Mouse (Mus musculus): ENCODE measurements at regions not wholly inside any gene's neighbourhood (a gene's known extent, or its start where the extent isn't known, plus 50 kb on each side); places are given as distances from the start of the nearest gene placed in this dataset.
"Not testable (repeated sequence)": the region's sequence is repeated elsewhere in the genome, so short reads cannot be mapped to it uniquely, and the experiment has no call there.

DNA sequence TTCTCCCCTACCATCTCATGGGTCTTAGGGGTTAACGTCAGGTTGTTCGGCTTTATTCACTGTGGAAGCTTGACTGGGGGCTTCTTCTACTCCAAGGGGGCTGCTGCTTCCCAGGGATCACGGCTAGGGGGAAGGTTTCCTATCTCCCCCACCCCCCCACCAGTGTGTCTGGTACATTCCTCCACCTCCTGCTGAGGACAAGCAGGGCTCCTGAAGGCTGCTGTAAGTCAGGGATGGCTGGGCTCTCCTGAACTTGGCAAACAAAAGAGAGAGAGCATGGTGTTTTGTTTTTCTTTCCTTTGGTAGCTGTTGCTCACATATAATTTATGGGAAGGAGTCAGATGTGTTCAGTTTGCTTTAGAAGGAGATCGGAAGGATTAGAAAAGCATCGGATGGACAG, 54.7 kb upstream of the Commd3 start:
- no peak for DNase-seq (ENCODE audit: low read depth, low spot score)

DNA sequence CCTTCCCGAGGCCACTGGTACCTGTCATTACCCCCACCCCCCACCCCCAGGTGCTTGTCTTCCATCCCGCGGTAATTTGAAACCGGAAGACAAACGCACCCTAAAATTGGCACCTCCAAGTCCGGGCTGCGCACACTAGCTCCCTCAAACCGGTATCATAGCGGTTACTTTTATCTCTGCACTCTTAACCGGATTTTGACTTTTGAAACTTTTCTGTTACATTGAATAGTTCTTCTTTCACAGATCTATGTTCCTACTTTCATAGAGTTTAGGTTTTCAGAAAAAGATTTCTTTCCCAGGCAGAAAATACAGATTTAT, 62.4 kb upstream of the Commd3 start:
- DNase-seq (ENCODE audit: low read depth, low spot score), result peak; percentile 77

DNA sequence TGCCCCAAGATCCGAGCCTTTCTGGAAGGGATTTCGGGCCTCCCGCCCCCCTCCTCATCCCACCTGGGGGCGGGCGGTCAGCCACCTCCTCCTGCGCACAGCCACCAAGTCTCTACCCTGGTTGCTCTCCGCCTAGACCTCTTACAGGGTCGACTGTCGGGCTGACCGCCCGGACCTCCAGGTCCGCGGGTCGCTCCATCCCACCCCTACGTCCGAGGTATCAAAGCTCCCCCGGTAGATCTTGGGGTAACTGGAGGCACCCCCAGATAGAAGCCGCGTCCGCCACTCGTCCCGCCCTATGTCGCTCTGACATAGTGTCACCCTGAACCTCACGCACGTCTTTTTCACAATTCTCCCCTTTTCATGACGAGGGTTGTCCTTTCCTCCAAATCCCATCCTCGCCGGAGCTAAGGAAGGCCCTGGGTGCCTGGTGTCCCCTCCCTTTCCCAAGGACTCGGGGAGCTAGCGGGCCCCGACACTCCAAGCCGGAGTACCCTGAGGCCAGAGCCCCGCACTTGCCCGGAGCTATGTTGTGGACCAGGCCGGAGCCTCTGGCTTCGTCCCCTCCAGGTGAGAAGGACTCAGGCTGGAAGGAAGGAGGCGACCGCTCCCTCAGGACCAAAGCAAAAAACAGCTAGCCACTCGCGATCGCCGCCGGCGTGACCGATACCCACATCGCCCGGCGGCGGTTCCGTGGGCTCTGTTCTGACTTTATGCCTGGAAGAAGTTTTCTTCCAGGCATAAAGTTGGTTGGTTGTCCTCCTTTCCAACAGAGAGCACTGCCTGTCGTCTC, 62.9 kb upstream of the Commd3 start:
- DNase-seq (ENCODE audit: low read depth, low spot score), result peak; percentile 52

DNA sequence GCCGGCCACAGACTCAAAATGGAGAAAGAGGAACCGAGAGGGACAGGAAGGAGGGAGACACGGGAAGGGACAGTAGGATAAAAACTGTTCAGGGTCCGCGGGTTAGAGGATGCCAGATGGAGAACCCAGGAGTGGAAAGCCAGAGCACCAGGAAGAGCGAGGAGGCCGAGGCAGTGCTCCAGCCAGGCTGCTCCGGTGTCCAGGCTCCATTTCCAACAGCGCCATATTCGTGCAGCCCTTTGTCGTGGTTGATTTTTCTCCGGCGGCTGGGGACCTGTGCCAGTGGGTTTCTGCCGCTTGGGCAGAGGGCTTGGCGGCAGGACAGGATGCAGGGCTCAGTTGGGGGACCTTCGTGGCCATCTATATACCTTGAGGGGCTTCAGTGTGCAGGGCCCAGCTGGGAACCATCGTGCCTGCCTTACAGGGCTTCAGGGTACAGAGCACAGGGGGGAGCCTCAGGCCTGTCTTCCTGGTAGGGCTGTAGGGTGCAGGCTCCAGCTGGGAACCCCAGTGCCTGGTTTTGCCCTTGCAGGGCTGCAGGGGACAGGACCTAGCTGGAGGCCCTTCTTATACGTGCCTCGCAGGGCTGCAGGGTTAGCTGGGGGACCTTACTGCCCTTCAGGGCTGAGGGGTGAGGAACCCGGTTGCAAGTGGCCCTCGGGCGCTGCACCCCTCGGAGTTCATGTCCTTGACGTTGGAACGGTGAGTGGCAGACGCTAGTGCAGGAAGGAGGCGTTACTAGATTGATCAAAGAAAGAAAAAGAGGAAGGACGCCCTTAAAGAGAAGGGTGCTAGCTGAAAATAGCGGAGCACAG, 63.7 kb upstream of the Commd3 start:
- DNase-seq (ENCODE audit: low read depth, low spot score), result peak; percentile 75

DNA sequence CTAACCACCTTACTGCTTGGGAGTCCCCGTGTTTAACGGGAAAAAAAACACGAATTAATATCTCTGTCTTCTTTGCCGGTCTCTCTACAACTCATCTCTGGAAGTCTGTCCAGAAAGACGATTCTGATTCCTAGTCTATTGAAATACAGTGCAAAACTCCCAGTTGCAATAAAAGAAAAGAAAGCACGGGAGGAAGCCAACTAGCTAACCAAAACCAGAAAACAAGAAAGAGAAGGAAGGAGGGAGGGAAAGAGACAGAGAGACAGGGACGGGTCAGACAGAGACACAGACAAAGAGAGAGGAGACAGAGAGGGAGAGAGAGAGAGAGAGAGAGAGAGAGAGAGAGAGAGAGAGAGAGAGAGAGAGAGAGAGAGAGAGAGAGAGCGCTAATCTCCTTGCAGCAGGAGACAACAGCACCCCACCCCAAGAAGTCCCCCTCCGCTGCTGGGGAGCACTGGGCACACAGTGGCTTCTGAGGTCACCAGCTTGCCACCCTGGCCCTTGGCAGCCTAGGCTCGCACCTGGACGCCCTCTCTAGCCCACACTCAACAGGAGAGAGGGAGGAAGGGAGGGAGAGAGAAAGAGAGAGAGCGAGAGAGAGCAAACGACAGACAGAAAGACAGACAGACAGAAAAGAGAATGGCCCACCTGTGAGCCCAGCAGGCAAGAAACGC, 64.5 kb upstream of the Commd3 start:
- DNase-seq (ENCODE audit: low read depth, low spot score), result peak; percentile 52

DNA sequence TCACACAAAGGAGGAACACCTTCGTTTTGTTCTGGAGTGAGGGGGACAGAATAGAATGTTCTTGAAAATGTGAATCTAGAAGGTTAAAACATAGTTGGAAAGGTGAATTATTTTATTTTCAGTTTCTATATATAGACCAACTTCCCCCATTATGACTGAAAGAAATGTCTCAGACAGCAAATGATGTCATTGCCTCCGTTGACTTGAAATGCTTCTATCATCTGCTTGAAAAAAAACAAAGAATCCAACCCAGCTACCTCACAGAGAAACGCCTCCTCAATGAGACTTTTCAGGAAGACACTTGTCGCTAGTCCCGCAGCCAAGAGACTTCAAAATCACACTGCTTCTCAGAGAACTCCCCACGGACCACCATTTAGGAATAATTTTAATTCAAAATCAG, 65.1 kb upstream of the Commd3 start:
- DNase-seq (ENCODE audit: low read depth, low spot score), result peak; percentile 72

DNA sequence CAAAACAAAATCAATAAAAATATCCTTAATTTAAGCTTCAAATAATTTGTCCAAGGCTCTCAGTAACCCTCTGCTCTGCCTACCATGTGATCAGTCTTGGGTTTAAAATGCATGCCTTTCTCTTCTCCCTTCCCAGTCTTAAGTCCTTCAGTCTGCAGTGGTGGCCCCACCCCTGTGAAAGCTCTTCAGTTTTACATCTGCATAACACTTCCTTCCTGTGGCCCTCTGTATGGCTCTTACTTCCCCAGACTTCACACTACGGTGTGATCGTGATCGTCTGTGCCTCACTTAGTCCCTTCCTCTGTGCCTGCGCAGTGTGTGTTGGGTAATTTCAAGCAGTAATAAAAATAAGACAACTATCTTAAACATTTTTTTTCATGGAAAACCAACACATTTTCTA, 80.0 kb upstream of the Commd3 start:
- peak; percentile 42 for DNase-seq (ENCODE audit: low read depth, low spot score)

DNA sequence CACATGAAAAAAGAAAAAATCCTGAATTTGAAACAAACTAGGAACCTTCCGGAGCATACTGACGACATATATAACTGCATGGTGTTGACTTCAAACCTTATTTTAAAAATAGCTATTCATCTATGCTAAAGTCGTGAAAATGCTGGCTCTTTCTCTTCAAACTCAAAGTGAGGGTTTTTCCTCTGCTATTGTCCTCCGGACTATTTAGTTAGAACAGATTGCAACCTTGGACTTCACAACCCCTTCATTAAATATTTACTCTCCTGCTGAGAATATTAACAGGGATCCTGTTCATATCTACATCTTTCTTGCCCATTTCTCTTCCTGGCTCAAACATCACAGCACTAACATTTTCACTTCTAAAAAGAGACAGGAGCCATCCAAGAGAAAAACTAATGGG, 84.0 kb upstream of the Commd3 start:
- no peak for DNase-seq (ENCODE audit: low read depth, low spot score)

DNA sequence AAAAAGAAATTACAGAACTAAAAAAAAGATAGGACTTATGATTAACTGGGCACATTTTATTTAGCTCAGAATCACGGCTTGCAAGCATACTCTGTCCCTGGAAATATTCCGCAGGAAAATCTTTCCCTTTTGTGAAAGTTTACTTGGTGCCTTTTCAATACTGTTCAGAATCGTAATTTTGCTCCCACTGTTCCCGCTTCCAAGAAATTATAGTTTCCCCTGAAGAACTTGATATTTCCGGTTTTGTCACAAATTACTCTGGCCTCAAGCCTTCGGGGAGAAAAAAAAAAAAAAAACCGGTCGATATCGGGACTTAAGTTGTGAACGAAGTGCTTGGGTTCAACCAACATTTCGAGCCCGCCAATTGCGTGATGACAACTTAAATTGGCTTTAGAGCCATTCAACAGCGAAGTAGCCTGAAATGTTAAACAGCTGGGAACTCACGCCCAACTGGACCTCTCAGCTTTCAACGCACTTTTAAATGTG, 84.4 kb upstream of the Commd3 start:
- peak; percentile 30 for DNase-seq (ENCODE audit: low read depth, low spot score)

DNA sequence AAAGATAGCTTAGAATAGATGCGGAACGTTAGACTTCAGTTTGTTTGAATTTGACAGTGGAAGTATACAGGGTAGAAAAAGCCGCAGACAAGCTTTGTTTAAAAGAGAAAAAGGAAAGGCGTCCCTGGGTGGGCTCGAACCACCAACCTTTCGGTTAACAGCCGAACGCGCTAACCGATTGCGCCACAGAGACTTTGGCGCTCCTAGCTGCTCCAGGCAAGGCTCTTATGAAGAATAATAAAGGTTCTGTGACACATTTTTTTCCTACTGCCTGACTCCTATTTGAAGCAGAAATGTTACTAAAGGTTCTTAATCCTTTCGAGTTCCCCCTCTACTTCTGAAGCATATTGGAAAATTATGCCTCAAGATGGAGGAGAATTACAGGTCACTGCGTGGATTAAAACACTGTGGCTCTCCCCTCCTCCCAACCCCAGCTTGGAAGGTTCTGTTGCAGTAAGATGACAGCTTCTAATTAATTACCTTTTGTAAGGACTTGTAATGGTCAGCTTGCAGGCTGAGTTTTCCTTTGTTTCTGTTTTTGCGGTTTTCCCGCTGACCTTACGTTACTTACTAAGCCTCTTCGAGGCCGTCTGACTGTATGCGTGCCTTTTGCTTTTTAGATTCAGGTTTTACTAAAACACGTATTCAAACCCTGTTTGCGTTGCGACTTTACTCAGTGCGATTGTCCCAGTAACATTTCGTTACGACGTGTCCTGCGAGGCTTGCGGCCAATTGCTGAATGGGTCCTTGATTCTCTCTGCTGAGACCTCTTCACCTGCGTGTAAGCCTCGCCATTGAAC, 85.1 kb upstream of the Commd3 start:
- DNase-seq (ENCODE audit: low read depth, low spot score), result peak; percentile 79

DNA sequence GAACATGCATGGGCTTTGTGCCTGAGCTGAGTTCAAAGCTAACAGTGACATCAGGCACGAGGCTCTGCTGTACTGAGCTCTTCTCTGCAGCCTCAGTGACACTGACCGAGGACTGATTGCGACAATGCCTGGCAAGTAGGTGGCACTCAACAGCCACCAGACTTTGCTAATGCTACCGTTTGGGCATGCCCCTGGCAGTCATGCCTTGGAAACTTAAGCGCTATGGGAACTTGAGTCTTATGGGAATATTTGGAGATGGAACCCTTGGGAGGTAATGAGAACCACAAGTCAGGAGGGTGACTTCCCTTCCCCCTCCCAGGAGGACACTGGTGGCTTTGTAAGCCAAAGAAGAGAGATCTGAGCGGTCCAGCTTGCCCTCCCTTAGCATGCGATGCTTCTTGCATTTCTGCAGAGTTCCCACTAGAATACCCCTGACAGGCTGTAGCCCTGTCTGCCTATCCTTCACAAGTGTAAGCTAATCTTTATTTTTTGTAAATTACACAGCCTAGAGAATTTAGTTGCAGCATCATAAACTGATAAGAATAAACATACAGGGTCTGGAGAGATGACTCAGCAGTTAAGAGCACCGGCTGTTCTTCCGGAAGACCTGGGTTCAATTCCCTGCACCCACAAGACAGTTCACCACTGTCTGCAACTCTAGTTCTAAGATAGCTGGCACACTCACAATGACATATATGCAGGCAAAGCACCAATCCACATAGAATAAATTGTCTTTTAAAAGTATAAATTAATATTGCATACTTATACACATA, 86.4 kb upstream of the Commd3 start:
- DNase-seq (ENCODE audit: low read depth, low spot score), result peak; percentile 32

DNA sequence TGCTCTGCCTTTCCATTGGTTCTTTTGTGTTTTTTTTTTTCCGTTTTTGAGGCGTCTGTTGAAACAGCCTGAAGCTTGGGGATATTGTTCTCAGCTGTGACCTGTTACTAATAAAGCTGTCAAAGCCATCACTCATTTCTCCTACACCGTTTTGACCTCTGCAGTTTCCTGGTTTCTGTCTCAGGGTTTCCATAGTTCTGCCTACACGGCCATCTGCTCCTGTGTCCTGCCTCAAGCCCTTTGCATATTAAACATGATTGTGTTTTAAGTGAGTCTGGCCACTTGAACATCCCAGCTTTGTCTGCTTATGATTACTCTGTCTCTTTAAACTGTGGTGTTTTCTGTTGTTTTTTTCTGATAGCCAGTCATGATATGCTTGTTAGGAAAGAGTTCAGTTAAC, 114.1 kb upstream of the Commd3 start:
- DNase-seq (ENCODE audit: low read depth, low spot score), result no peak

DNA sequence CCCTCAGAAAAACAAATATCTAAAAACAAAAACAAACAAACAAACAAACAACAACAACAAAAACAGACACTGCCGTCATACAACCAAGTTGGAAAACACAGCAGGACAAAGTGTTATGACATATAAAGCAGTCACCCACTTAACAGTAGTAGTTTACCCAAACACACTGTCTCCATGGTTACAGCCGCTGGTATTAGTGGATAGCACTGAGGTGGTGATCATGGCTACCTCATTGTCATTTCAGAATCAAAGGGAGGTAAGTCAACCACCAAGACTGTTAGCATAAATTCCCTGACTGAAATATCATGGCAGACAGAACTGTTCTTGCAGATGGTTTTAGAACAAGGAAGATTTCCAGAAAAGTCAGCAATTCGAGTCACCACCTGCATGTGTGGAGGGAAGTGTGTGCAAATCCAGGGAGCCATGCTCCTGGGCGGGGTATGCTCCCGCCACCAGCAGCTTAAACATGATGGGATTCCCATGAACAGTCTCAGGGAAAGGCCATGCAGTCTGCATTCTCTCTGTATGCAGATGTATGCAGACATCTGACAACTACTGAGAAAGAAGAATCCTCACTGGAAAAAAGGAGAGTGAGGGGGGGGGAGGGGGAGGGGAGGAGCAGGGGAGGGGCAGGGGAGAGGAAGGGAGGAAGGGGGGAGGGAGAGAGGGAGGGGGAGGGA, 124.1 kb upstream of the Commd3 start:
- DNase-seq (ENCODE audit: low read depth, low spot score), result no peak

DNA sequence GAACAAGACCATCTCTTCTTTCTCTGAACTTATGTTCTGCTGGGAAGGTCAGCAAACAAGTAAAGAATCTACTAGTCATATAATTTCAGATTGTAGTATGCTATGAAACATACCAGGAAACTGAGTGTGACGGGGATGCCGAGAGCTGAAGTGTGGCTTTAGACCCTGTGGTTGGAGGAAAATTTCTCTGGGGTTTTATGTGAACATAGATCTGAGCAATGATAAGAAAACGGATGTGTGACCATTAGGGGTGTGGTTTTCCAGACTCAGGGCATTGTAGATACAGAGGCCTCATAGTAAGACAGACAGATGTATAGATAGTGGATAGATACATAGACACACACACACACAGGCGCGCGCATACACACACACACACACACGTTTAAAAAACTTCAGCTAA, 131.8 kb upstream of the Dnajc1 start:
- DNase-seq (ENCODE audit: low read depth, low spot score), result peak; percentile 45

DNA sequence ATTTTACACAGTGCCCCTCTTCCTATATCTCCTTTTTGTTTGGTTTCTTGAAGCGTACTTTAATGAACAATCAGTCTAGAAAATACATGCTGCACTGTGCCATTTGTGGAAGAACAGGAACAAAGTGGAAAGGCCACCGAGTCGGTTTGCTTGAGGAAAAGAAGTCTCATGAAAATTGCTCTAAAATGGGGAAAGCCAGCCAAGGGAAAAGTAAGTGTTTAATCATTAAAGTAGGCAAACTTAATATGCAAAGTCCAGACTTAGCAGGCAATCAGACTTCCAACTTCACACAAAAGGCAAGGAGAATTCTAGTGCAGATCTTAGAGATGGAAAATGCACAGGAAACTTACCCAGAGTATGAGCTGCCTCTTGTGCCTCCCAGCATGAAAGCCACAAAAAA, 131.3 kb upstream of the Dnajc1 start:
- DNase-seq (ENCODE audit: low read depth, low spot score), result no peak

DNA sequence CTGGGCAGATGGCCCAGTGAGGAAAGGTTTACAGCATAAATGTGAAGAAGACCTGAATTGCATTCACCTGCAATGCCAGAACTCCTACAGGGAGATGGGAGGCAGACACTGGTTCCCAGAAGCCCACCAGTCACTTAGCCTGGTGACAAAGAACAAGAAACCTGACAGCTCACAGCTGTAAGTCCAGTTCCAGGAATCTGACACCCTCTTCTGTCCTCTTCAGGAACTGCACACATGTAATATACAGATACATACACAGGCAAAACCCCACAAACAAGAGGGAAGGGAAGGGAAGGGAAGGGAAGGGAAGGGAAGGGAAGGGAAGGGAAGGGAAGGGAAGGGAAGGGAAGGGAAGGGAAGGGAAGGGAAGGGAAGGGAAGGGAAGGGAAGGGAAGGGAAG, 120.8 kb upstream of the Dnajc1 start:
- DNase-seq (ENCODE audit: low read depth, low spot score), result peak; percentile 25

DNA sequence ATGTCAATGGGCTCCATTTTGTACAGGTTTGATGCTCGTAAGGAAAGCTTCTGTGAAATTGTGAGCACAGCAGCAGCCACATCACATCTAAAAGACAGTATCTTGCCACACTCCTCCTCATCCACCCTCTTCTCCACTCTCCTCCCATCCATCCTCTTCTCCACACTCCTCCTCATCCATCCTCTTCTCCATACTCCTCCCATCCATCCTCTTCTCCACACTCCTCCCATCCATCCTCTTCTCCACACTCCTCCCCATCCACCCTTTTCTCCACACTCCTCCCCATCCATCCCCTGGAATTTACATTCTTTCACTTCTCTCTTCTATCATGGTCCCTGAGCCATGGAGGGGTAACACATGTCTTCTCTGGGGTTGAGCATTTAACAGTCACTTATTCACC, 116.7 kb upstream of the Dnajc1 start:
- no peak for DNase-seq (ENCODE audit: low read depth, low spot score)

DNA sequence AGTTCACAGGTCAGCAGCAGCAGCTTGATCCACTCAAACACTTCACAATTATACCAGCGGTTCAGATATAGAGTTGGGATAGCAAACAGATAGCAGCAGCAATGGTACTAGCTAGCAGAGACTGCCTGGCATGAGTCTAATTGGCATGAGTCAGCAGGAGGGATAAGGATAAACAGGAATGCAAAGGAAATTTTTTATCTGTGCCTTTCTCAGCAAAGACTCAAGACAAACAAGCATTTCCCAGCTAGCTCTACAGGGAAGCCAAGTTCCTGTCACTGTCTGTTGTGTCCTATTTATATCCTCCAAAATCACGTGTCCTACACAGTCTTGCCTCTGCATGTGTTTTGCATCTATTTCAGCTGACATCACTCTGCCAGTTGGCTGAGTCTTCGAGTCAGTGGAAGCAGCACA, 80.7 kb upstream of the Dnajc1 start:
- no peak for DNase-seq (ENCODE audit: low read depth, low spot score)

DNA sequence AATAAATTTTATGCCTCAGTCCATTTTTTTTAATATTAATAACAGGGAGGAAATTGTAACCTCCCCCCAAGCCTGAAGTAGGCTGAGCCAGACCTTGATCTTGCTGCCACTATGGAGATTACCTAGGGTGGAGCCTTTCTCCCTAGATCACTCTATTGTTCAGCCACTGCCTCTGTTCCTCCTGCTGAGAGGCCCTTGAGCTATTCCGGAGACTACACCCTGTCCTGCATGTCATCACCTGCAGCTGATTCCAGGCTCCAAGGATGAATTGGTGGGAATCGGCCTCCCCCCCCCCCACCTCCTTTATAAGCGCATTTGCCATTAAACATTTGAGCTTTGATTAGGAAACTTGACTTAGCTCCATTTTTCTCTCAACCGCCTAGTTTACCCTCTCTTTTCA, 68.3 kb upstream of the Dnajc1 start:
- no peak for DNase-seq (ENCODE audit: low read depth, low spot score)

DNA sequence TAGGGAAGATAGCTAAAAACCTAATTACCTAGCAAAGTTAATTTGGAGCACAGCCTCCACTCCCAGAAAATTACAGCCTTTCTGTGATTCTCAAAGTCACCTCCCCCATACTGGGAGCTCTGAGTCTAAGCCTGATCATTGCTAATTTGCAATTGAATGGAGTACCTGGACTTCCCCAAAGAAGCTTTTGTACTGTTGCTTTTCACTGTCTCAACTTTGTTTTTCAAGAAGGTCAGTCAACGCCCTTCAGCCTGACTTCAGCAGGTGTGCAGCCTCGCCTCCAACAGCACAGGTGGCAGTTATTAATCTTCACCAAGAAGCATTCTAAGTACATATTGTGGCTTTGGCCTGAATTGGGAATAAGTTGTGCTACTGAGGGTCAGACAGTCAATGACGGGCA, 67.7 kb upstream of the Dnajc1 start:
- not testable (repeated sequence) for DNase-seq (ENCODE audit: low read depth, low spot score)
